Mouse (Mus musculus): ENCODE data around the gene Sbf2. TPM values are rescaled to one million over a fixed set of nuclear protein-coding genes. Genes with fewer than 3 reads are reported as not detected.

Gene Sbf2
- polyA plus RNA-seq, 1 experiment: 5.5 TPM

DNA sequence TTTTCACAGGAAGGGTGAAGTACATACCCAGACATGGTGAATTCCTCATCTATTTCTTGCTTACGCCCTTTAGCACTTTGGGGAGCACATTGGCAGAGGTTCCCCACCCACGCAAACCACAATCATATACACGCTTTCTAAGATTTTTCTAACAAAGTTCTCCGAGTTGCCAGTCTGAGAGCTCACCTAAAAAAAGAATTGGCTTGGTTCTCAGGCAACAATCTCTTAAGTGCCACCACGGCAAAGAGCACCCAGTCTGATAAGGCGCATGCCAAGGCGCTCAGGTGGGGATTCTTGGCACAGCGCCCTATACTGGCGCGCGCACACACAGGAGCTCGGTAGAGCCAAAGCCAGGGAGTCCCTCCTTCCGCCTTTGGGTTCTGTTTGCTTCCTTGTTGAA, 10.2 kb upstream of the Sbf2 start:
- Histone ChIP-seq H3K36me3 (ENCODE audit: control insufficient read depth, insufficient read depth, low read length) (no peaks in the 10 kb centered on the region), H3K4me3 (ENCODE audit: extremely low read depth, insufficient read depth, insufficient read length) (no peak overlapping the region), H3K27ac (ENCODE audit: insufficient read depth, low read length) (no peak overlapping the region), H3K27me3 (ENCODE audit: control insufficient read depth, insufficient read depth, low read length) (peaks cover 21% of the 10 kb centered on the region), H3K4me1 (ENCODE audit: control insufficient read depth, insufficient read depth, insufficient read length) (peaks cover 10% of the 10 kb centered on the region; the same call in 1 of the 2 replicates)
- 34% methylated on average over 13 of the region's 13 CpGs for WGBS
- no peak for DNase-seq (ENCODE audit: low read depth in 1 of 2, low spot score in 2 of 2)
- TF ChIP-seq POLR2A (IDR thresholded peaks at IDR 0.05; ENCODE audit: low read depth, low read length) (no peak), CTCF (IDR thresholded peaks at IDR 0.05; ENCODE audit: extremely low read depth, insufficient read depth, insufficient read length, insufficient replicate concordance) (no peak)

- WGBS: 56% methylated on average over 2 of the region's 2 CpGs
- Histone ChIP-seq H3K4me3 (ENCODE audit: extremely low read depth, insufficient read depth, insufficient read length) (no peak overlapping the region), H3K27me3 (ENCODE audit: control insufficient read depth, insufficient read depth, low read length) (peaks cover 18% of the 10 kb centered on the region), H3K36me3 (ENCODE audit: control insufficient read depth, insufficient read depth, low read length) (no peaks in the 10 kb centered on the region), H3K4me1 (ENCODE audit: control insufficient read depth, insufficient read depth, insufficient read length) (peaks cover 9% of the 10 kb centered on the region; the same call in 1 of the 2 replicates), H3K27ac (ENCODE audit: insufficient read depth, low read length) (no peak overlapping the region)
- TF ChIP-seq POLR2A (IDR thresholded peaks at IDR 0.05; ENCODE audit: low read depth, low read length): no peak
- no peak for TF ChIP-seq CTCF (IDR thresholded peaks at IDR 0.05; ENCODE audit: extremely low read depth, insufficient read depth, insufficient read length, insufficient replicate concordance)
- no peak for DNase-seq (ENCODE audit: low read depth in 1 of 2, low spot score in 2 of 2)
Observed at GRCm38 (mm10) chr7:110624067-110624466, 9.3 kb upstream of the Sbf2 start.

DNA sequence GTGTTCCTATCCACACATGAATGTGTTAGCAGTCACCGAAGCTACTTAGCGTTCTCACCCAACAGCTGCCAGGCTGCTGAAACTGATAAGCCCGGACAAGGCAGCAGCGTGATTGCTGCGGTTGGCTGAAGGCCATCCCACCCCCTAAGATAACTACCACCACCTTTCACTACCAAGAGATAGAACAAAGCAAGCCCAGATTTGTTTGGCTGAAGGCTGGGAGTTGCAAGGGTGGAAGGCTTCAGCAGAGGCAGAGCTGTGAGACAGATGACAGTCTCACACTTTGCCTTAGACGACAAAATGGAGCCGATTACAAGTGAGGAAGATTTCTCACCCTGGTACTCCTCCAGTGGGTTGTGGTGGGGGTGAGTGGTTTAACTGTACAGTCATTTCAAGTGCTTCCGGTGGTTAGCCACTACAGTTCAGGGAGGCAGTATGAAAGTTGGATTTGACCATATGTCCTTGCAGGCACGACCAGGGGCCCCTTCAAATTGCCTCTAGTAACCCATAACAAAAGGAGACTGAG, 4.4 kb upstream of the Sbf2 start:
- Histone ChIP-seq H3K36me3 (ENCODE audit: control insufficient read depth, insufficient read depth, low read length) (no peaks in the 10 kb centered on the region), H3K27me3 (ENCODE audit: control insufficient read depth, insufficient read depth, low read length) (peaks cover 20% of the 10 kb centered on the region), H3K4me3 (ENCODE audit: extremely low read depth, insufficient read depth, insufficient read length) (no peak overlapping the region), H3K27ac (ENCODE audit: insufficient read depth, low read length) (no peak overlapping the region), H3K4me1 (ENCODE audit: control insufficient read depth, insufficient read depth, insufficient read length) (peaks cover 8% of the 10 kb centered on the region)
- no peak for DNase-seq (ENCODE audit: low read depth in 1 of 2, low spot score in 2 of 2)
- no peak for TF ChIP-seq CTCF (IDR thresholded peaks at IDR 0.05; ENCODE audit: extremely low read depth, insufficient read depth, insufficient read length, insufficient replicate concordance)
- no peak for TF ChIP-seq POLR2A (IDR thresholded peaks at IDR 0.05; ENCODE audit: low read depth, low read length)
- WGBS: 4% methylated on average over 9 of the region's 9 CpGs

DNA sequence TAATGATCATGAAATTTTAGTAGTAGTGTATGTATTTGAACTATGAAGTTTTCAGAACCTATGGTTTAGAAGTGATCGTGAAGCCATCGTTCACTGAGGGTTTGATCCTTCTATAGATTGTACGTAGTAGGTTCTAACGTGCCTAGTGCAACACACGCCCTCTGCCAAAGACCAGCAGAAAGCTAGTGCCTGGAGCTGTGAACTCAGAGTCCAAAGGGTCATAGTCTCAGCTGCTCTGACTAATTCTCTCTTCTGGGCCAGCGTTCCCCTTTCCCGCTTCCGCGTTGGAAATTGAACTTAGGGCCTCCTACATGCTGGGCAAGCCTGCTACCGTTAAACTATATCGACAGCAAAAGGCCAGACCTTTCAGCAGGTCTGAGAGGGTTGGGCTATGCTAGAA, 1.1 kb upstream of the Sbf2 start:
- H3K36me3 ChIP-seq (ENCODE audit: control insufficient read depth, insufficient read depth, low read length): no peaks in the 10 kb centered on the region
- no peak for TF ChIP-seq CTCF (IDR thresholded peaks at IDR 0.05; ENCODE audit: extremely low read depth, insufficient read depth, insufficient read length, insufficient replicate concordance)
- WGBS: 21% methylated on average over 11 of the region's 11 CpGs
- no peak overlapping the region for H3K27ac ChIP-seq (ENCODE audit: insufficient read depth, low read length)
- DNase-seq (ENCODE audit: low read depth in 1 of 2, low spot score in 2 of 2): no peak
- peaks cover 10% of the 10 kb centered on the region for H3K4me1 ChIP-seq (ENCODE audit: control insufficient read depth, insufficient read depth, insufficient read length)
- no peak overlapping the region for H3K4me3 ChIP-seq (ENCODE audit: extremely low read depth, insufficient read depth, insufficient read length)
- H3K27me3 ChIP-seq (ENCODE audit: control insufficient read depth, insufficient read depth, low read length): peaks cover 20% of the 10 kb centered on the region

- 4% methylated on average over 20 of the region's 20 CpGs for WGBS
- peak overlapping the region; percentile 68; the same call in 1 of the 2 replicates for H3K4me3 ChIP-seq (ENCODE audit: extremely low read depth, insufficient read depth, insufficient read length)
- no peaks in the 10 kb centered on the region for H3K36me3 ChIP-seq (ENCODE audit: control insufficient read depth, insufficient read depth, low read length)
- DNase-seq (ENCODE audit: low read depth in 1 of 2, low spot score in 2 of 2): no peak
- peaks cover 10% of the 10 kb centered on the region for H3K4me1 ChIP-seq (ENCODE audit: control insufficient read depth, insufficient read depth, insufficient read length)
- H3K27ac ChIP-seq (ENCODE audit: insufficient read depth, low read length): peak overlapping the region; percentile 76
- TF ChIP-seq CTCF (IDR thresholded peaks at IDR 0.05; ENCODE audit: extremely low read depth, insufficient read depth, insufficient read length, insufficient replicate concordance): no peak
- TF ChIP-seq POLR2A (IDR thresholded peaks at IDR 0.05; ENCODE audit: low read depth, low read length): no peak
- H3K27me3 ChIP-seq (ENCODE audit: control insufficient read depth, insufficient read depth, low read length): peaks cover 17% of the 10 kb centered on the region
Observed at GRCm38 (mm10) chr7:110615151-110615631, 469 bp upstream of the Sbf2 start.

- H3K27ac ChIP-seq (ENCODE audit: insufficient read depth, low read length): no peak overlapping the region
- DNase-seq (ENCODE audit: low read depth in 1 of 2, low spot score in 2 of 2): no peak
Observed at GRCm38 (mm10) chr7:110613381-110614132, 1.2 kb downstream of the Sbf2 start.

GRCm38 (mm10) chr7:110606906-110607305, 7.8 kb downstream of the Sbf2 start:
- Histone ChIP-seq H3K27me3 (ENCODE audit: control insufficient read depth, insufficient read depth, low read length) (no peaks in the 10 kb centered on the region), H3K27ac (ENCODE audit: insufficient read depth, low read length) (no peak overlapping the region), H3K4me3 (ENCODE audit: extremely low read depth, insufficient read depth, insufficient read length) (no peak overlapping the region), H3K4me1 (ENCODE audit: control insufficient read depth, insufficient read depth, insufficient read length) (no peaks in the 10 kb centered on the region; the same call in 1 of the 2 replicates), H3K36me3 (ENCODE audit: control insufficient read depth, insufficient read depth, low read length) (no peaks in the 10 kb centered on the region)
- 86% methylated on average over 1 of the region's 1 CpGs for WGBS
- DNase-seq (ENCODE audit: low read depth in 1 of 2, low spot score in 2 of 2): no peak
- TF ChIP-seq POLR2A (IDR thresholded peaks at IDR 0.05; ENCODE audit: low read depth, low read length) (no peak), CTCF (IDR thresholded peaks at IDR 0.05; ENCODE audit: extremely low read depth, insufficient read depth, insufficient read length, insufficient replicate concordance) (no peak)

More at GRCm38 (mm10) chr7:110613381-110614132, 1.2 kb downstream of the Sbf2 start:
- Histone ChIP-seq H3K27me3 (ENCODE audit: control insufficient read depth, insufficient read depth, low read length) (peaks cover 14% of the 10 kb centered on the region), H3K36me3 (ENCODE audit: control insufficient read depth, insufficient read depth, low read length) (no peaks in the 10 kb centered on the region), H3K4me3 (ENCODE audit: extremely low read depth, insufficient read depth, insufficient read length) (peak overlapping the region; percentile 68; the same call in 1 of the 2 replicates), H3K4me1 (ENCODE audit: control insufficient read depth, insufficient read depth, insufficient read length) (peaks cover 6% of the 10 kb centered on the region)
- 10% methylated on average over 17 of the region's 17 CpGs for WGBS
- TF ChIP-seq POLR2A (IDR thresholded peaks at IDR 0.05; ENCODE audit: low read depth, low read length) (no peak), CTCF (IDR thresholded peaks at IDR 0.05; ENCODE audit: extremely low read depth, insufficient read depth, insufficient read length, insufficient replicate concordance) (no peak)

Measured in spleen, adult 2 months (tissue).